Mouse (Mus musculus): ENCODE data around the gene Spop. TPM values are rescaled to one million over a fixed set of nuclear protein-coding genes. Genes with fewer than 3 reads are reported as not detected.

Spop gene
- total and polyA plus RNA-seq, 2 experiments from 2014 or later: 70.1 to 213 TPM

DNA sequence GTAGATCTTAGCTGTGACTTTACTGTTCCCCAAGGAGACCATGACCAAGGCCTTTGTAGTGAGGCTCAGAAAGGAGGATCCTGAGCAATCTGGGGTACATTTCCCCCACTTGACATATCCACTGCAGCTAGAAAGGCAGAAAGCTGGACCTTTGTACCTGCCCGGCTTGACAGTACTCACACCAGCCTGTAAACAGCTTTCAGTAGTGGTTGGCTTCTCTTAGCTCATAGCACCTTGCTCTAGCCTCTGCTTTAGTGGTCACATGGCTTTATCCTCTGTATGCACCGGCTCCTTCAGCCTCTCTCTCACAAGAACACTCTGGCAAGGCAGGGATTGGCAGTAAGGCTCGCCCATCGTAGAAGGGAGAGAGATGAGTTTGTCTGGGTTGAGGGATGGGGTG is 45.0 kb upstream of the Spop start:
- no peaks in the 10 kb centered on the region for H3K36me3 ChIP-seq (ENCODE audit: insufficient read depth)
- WGBS: 95% methylated on average over 4 of the region's 4 CpGs
- H3K4me3 ChIP-seq (ENCODE audit: low read depth, low read length): no peak overlapping the region
- H3K27ac ChIP-seq (ENCODE audit: low read depth, low read length): no peak overlapping the region
- H3K4me2 ChIP-seq (ENCODE audit: low read depth): no peak overlapping the region
- no peak overlapping the region for H3K9ac ChIP-seq
- H3K9me3 ChIP-seq (ENCODE audit: low read length): no peaks in the 10 kb centered on the region
- ATAC-seq (no peak), DNase-seq (no peak)
- H3K27me3 ChIP-seq (ENCODE audit: insufficient read depth, low read length): no peaks in the 10 kb centered on the region
- no peaks in the 10 kb centered on the region for H3K4me1 ChIP-seq (ENCODE audit: insufficient read depth)
- no peak for TF ChIP-seq CTCF (IDR thresholded peaks at IDR 0.05; ENCODE audit: low read depth)

GRCm38 (mm10) chr11:95369964-95370890 is 43.7 kb upstream of the Spop start:
- H3K27ac ChIP-seq (ENCODE audit: low read depth, low read length): 0 out of 2 replicates have a peak overlapping the region, but pooled peaks have one; percentile 35
- WGBS: 64% methylated on average over 15 of the region's 15 CpGs
- peak; percentile 77 for ATAC-seq

DNA sequence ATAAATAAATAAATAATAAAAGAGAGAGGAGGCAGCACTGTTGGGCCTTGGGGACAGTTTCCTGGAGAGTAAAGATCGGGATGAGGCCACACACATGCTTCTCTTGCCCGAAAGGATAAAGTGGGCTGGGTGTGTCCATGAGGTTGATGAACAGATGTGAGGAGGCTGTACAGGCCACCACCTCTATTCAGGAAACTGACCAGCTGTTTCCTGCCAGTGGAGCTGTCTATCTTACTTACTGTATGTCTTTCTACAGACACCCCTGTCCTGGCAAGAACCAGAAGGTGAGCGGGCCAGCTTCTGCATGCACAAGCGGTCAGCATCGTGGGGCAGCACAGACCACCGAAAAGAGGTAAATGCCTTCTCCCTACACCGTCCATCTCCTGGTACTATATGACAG is 42.7 kb upstream of the Spop start:
- Histone ChIP-seq H3K27ac (ENCODE audit: low read depth, low read length) (no peak overlapping the region), H3K4me2 (ENCODE audit: low read depth) (no peak overlapping the region), H3K9ac (no peak overlapping the region), H3K9me3 (ENCODE audit: low read length) (no peaks in the 10 kb centered on the region), H3K4me1 (ENCODE audit: insufficient read depth) (no peaks in the 10 kb centered on the region), H3K4me3 (ENCODE audit: low read depth, low read length) (no peak overlapping the region), H3K27me3 (ENCODE audit: insufficient read depth, low read length) (no peaks in the 10 kb centered on the region), H3K36me3 (ENCODE audit: insufficient read depth) (no peaks in the 10 kb centered on the region)
- WGBS: 96% methylated on average over 7 of the region's 7 CpGs
- ATAC-seq (no peak), DNase-seq (no peak)
- no peak for TF ChIP-seq CTCF (IDR thresholded peaks at IDR 0.05; ENCODE audit: low read depth)

More at GRCm38 (mm10) chr11:95369964-95370890, 43.7 kb upstream of the Spop start:
- Histone ChIP-seq H3K9ac (no peak overlapping the region), H3K9me3 (ENCODE audit: low read length) (no peaks in the 10 kb centered on the region), H3K36me3 (ENCODE audit: insufficient read depth) (no peaks in the 10 kb centered on the region), H3K4me2 (ENCODE audit: low read depth) (no peak overlapping the region), H3K27me3 (ENCODE audit: insufficient read depth, low read length) (no peaks in the 10 kb centered on the region), H3K4me1 (ENCODE audit: insufficient read depth) (no peaks in the 10 kb centered on the region), H3K4me3 (ENCODE audit: low read depth, low read length) (no peak overlapping the region)
- no peak for DNase-seq
- TF ChIP-seq CTCF (IDR thresholded peaks at IDR 0.05; ENCODE audit: low read depth): no peak

- H3K27me3 ChIP-seq (ENCODE audit: insufficient read depth, low read length): no peaks in the 10 kb centered on the region
- no peaks in the 10 kb centered on the region; the same call in 1 of the 2 replicates for H3K36me3 ChIP-seq (ENCODE audit: insufficient read depth)
- DNase-seq: no peak
- H3K27ac ChIP-seq (ENCODE audit: low read depth, low read length): no peak overlapping the region
- H3K4me1 ChIP-seq (ENCODE audit: insufficient read depth): no peaks in the 10 kb centered on the region
- WGBS: 85% methylated on average over 9 of the region's 9 CpGs
- no peak for TF ChIP-seq CTCF (IDR thresholded peaks at IDR 0.05; ENCODE audit: low read depth)
- no peak overlapping the region for H3K4me2 ChIP-seq (ENCODE audit: low read depth)
- no peak overlapping the region for H3K4me3 ChIP-seq (ENCODE audit: low read depth, low read length)
- no peaks in the 10 kb centered on the region for H3K9me3 ChIP-seq (ENCODE audit: low read length)
- no peak overlapping the region for H3K9ac ChIP-seq
- ATAC-seq: no peak
Observed at GRCm38 (mm10) chr11:95378926-95379325, 35.0 kb upstream of the Spop start.

DNA sequence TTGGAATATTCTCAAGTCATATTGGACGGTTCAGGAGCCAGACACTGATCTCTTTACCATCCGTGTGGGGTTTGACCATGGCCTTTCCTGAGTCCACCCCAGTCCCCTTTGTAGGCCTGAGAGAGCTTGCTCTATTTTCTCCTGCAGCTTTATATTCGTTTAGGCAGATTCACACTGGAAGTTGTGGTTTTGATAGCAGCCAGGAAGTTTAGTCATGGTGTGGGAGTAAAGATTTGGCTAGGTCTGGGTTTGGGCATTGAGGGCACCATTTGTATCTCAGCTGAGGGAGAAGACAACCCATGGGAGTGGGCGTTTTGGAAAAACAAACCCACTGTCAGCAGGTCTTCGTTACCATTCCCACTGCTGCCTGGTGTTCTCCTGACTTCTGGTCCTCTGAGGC is 34.3 kb upstream of the Spop start:
- H3K4me1 ChIP-seq (ENCODE audit: insufficient read depth): no peaks in the 10 kb centered on the region
- H3K27ac ChIP-seq (ENCODE audit: low read depth, low read length): no peak overlapping the region
- no peaks in the 10 kb centered on the region for H3K9me3 ChIP-seq (ENCODE audit: low read length)
- no peak for TF ChIP-seq CTCF (IDR thresholded peaks at IDR 0.05; ENCODE audit: low read depth)
- WGBS: 76% methylated on average over 5 of the region's 5 CpGs
- no peak overlapping the region for H3K4me3 ChIP-seq (ENCODE audit: low read depth, low read length)
- H3K36me3 ChIP-seq (ENCODE audit: insufficient read depth): no peaks in the 10 kb centered on the region; the same call in 1 of the 2 replicates
- H3K9ac ChIP-seq: no peak overlapping the region
- no peaks in the 10 kb centered on the region for H3K27me3 ChIP-seq (ENCODE audit: insufficient read depth, low read length)
- no peak for DNase-seq
- ATAC-seq: no peak
- no peak overlapping the region for H3K4me2 ChIP-seq (ENCODE audit: low read depth)

DNA sequence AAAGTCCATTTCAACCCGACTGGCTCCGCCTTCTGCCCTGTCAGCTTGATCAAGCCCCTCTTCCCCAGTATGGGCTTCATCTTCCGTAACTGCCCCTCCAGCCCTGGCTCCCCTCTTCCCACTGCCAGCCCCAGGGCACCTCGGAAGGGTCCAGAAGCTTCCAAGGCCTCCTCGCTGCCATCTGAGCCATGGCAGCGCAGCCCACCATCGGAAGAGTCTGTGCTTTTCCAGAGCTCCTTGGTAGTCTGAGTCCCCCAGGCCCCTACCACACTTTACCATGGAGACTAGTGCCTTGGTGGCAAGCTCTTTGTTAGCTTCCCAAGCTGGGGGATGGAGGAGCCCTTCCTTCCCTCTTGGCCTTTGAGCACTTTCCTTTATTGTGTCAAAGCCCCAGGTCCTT is 33.2 kb upstream of the Spop start:
- DNase-seq (no peak), ATAC-seq (no peak)
- no peak overlapping the region for H3K27ac ChIP-seq (ENCODE audit: low read depth, low read length)
- no peak overlapping the region for H3K9ac ChIP-seq
- no peak for TF ChIP-seq CTCF (IDR thresholded peaks at IDR 0.05; ENCODE audit: low read depth)
- H3K4me2 ChIP-seq (ENCODE audit: low read depth): no peak overlapping the region
- no peaks in the 10 kb centered on the region for H3K9me3 ChIP-seq (ENCODE audit: low read length)
- no peak overlapping the region for H3K4me3 ChIP-seq (ENCODE audit: low read depth, low read length)
- 91% methylated on average over 7 of the region's 7 CpGs for WGBS
- H3K4me1 ChIP-seq (ENCODE audit: insufficient read depth): peaks cover 5% of the 10 kb centered on the region; the same call in 1 of the 2 replicates
- no peaks in the 10 kb centered on the region for H3K27me3 ChIP-seq (ENCODE audit: insufficient read depth, low read length)
- H3K36me3 ChIP-seq (ENCODE audit: insufficient read depth): no peaks in the 10 kb centered on the region; the same call in 1 of the 2 replicates

DNA sequence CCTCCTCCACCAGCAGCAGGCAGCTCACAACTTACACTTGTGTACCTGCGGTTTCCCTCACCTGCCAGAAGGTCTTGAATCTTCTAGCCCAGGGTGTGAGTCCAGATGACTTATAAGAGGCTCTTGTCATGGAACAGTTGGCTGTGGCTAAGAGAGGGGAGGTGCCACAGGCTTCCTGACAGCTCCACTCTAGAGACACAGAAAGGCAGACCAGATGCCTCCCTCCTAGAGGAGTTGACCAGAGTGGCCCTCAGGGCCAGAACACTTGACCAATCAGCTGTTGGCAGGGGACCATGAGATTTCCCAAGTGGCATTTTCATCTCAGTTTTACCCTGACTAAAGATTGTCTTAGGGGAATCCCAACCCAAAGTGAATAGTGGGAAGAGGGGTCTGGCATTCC is 32.7 kb upstream of the Spop start:
- H3K4me2 ChIP-seq (ENCODE audit: low read depth): no peak overlapping the region
- DNase-seq (no peak), ATAC-seq (no peak)
- TF ChIP-seq CTCF (IDR thresholded peaks at IDR 0.05; ENCODE audit: low read depth): no peak
- H3K4me3 ChIP-seq (ENCODE audit: low read depth, low read length): no peak overlapping the region
- H3K4me1 ChIP-seq (ENCODE audit: insufficient read depth): peaks cover 10% of the 10 kb centered on the region; the same call in 1 of the 2 replicates
- 94% methylated on average over 1 of the region's 1 CpGs for WGBS
- H3K27ac ChIP-seq (ENCODE audit: low read depth, low read length): no peak overlapping the region
- no peaks in the 10 kb centered on the region for H3K27me3 ChIP-seq (ENCODE audit: insufficient read depth, low read length)
- H3K9ac ChIP-seq: no peak overlapping the region
- H3K36me3 ChIP-seq (ENCODE audit: insufficient read depth): no peaks in the 10 kb centered on the region; the same call in 1 of the 2 replicates
- H3K9me3 ChIP-seq (ENCODE audit: low read length): no peaks in the 10 kb centered on the region

Measured in forebrain, postnatal 0 days (tissue).